Mouse (Mus musculus) hematopoietic multipotent progenitor cell, adult 10-12 weeks (in vitro differentiated cells): Measurements from ENCODE around the gene Agtr1a. TPM values are rescaled to one million over a fixed set of nuclear protein-coding genes. Genes with fewer than 3 reads are reported as not detected.

ENCODE experiments used
- polyA plus RNA-seq: library from polyadenylated mRNA; stranded (reverse); fragments of >175 nt; gene quantifications from 2 replicates; pipeline ENCODE4 v1.2.3, GENCODE M21; 2012; ENCODE audit warnings: low replicate concordance

Agtr1a gene
- polyA plus RNA-seq = 6.3 TPM in 1 of 2 replicates, not detected in the other

DNA sequence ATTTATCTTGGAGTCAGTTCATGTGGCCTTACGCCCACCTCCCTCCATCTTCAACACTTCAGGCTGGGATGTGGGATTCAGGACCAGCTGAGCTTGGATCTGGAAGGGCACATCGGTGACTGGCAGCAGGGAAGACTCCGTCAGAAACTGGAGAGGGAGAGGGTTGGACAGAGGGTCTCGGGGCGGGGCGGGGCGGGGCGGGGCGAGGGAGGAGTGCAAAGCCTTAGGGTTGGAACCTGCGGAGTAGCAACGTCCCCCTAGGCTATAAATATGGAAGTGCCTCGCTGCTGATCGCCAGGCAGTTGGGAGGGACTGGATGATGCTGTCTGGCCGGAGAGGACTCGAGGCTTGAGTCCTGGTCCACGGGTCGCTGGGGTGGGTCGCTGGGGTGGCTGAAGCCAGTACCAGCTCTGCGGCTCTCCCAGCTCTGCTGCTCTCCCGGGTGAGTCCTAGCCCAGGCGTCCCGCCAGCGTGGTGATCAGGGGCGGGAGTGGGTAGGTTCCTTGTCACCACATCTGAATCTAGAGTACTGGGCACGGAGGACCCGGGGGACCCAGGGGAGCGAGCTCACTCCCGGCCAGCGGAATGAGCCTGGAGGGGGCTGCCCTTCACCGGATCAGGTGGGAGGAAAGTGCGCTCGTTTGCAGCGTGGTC, at the start of gene Agtr1a:
Gene Agtr1a (plus strand): TSS at position 294 of the 654 bp plus-strand sequence.

Other genes with a start within 250 kb of the Agtr1a start
- 1.8 and 5.9 TPM in 2 replicates for gene Mboat1, start 200.0 kb upstream of the Agtr1a start, polyA plus RNA-seq
- 75.6 and 78.0 TPM in 2 replicates for gene Uqcrfs1, start 208.9 kb downstream of the Agtr1a start, polyA plus RNA-seq